Mouse (Mus musculus) forebrain, embryonic 15.5 days (tissue): Measurements from ENCODE around the gene Ecel1. TPM values are rescaled to one million over a fixed set of nuclear protein-coding genes. Genes with fewer than 3 reads are reported as not detected.

ENCODE experiments used
- polyA plus RNA-seq: library from polyadenylated mRNA; unstranded; fragments of >200 nt; fragmentation: Nextera tagmentation; extraction: Ambion mirVana; gene quantifications from 2 replicates; pipeline ENCODE4 v1.2.1, GENCODE M21; 2015

Ecel1 gene
- polyA plus RNA-seq, 1 experiment from 2014 or later, result 21.1 TPM

Other genes with a start within 250 kb of the Ecel1 start
- gene Alppl2, start 66.6 kb downstream of the Ecel1 start, polyA plus RNA-seq, result not detected in 2 replicates
- not detected in 2 replicates for gene Alpi, start 54.9 kb downstream of the Ecel1 start, polyA plus RNA-seq
- not detected in 2 replicates for gene Akp3, start 31.5 kb downstream of the Ecel1 start, polyA plus RNA-seq
- gene Prss56, start 26.8 kb upstream of the Ecel1 start, polyA plus RNA-seq, result 0.92 and 1.2 TPM in 2 replicates
- gene Chrnd, start 34.1 kb upstream of the Ecel1 start, polyA plus RNA-seq, result not detected in 2 replicates
- not detected in 2 replicates for gene Chrng, start 48.1 kb upstream of the Ecel1 start, polyA plus RNA-seq
- 93.5 and 98.5 TPM in 2 replicates for gene Eif4e2, start 57.4 kb upstream of the Ecel1 start, polyA plus RNA-seq
- 0.89 and 0.90 TPM in 2 replicates for gene Efhd1, start 107.8 kb upstream of the Ecel1 start, polyA plus RNA-seq
- gene Gigyf2, start 170.5 kb upstream of the Ecel1 start, polyA plus RNA-seq, result 69.3 and 71.3 TPM in 2 replicates
- gene Kcnj13, start 238.2 kb upstream of the Ecel1 start, polyA plus RNA-seq, result 6.0 and 11.8 TPM in 2 replicates